Mouse (Mus musculus): ENCODE measurements around the gene Dyrk4. TPM values are rescaled to one million over a fixed set of nuclear protein-coding genes. Genes with fewer than 3 reads are reported as not detected.

The Dyrk4 gene
- total RNA-seq (2015) (0.17 TPM in 1 of 2 replicates, not detected in the other), total RNA-seq (2017) (0.88 TPM in 1 of 2 replicates, not detected in the other)

DNA sequence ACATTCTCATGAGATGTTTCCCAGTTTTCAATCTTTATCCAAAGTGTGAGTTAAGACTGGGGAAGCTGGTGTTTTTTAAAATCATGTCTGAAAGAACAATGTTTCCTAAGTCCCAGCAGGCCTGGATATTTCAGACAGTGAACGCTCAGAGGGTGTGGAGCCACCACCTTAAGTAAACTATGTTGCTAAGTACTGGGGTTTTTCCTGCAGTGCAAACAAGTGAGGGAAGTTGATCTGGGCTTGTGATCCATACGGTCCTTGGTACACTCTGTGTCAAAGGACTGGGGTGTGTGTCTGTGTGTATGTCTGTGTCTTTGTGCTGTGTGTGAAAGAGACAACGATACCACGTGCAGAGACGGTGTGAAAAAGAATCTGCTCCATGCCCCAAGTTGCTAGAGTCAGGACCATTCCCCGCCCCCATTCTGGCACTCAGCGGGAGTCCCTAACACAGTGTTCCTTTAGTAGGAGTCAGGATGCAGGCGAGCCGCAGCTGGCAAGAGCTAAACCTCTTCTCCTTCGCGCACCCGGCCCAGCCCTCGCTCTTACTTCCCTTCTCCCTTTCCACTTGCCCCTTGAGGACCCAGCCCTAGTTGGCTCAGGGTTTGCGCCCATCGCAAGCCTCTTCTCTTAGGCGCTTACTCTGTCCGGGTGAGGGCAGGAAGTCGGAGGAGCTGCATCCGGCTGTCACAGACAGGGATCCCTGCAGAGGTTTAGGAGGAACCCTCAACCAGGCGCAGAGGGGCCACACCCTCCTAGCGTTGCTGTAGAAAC, at the start of gene Dyrk4:
Gene Dyrk4, minus strand, starts transcription at position 729 of the 771 bp plus-strand sequence.
- ATAC-seq (replicated peaks; ENCODE audit: poor library complexity): peak; percentile 57

DNA sequence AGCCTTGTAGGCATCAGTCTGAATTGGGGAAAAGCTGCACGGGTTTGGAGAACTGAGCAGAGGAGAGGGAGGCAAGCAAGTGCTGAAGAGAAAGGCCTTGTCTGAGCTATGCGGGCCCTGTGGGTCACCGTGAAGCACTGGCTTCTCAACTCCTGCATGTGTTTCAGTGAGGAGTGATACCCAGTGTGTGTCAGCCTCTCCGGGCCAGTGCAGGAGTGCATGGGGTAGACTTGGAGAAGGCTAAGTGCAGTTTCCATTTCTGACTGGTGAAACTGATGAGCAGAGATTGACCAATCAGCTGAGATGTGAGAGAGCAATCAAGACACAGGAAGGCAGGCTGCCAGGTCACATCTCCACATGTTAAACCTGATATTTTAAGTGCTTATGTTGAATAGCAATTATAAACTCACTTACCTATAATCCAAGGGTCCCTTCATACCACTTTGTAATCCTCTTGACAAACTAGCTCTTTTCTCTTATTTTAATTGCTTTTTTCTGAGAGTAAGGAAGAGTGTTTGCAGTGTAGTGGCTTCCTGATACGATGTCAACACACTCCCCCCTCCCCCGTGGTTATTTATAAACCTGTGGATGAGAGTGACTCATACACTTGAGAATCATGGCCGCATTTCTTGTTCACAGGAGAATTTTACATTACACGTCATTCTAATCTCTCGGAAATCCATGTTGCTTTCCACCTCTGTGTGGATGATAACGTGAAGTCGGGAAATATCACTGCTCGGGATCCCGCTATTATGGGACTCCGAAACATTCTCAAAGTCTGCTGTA, 44.8 kb upstream of the Dyrk4 start:
- no peak for ATAC-seq (replicated peaks; ENCODE audit: poor library complexity)

DNA sequence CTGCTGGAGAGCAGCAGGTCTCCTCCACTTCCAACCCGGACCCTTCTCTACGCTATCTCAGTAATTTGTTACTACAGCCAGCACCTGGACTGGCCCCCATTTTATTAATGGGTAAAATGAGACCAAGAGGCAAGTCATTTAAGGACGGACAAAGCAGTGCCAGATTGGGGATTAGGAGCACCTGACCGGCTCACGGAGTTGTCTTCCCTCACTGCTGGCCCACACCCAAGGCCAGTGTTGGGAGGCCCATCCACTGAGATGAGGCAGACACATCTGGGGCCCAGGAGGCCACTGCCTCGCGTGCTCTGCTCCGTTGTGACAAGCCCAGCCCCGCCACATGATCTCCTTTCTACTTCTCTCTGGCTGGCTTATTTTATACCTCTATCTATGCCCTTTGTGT, 41.8 kb upstream of the Dyrk4 start:
- ATAC-seq (replicated peaks; ENCODE audit: poor library complexity): no peak

DNA sequence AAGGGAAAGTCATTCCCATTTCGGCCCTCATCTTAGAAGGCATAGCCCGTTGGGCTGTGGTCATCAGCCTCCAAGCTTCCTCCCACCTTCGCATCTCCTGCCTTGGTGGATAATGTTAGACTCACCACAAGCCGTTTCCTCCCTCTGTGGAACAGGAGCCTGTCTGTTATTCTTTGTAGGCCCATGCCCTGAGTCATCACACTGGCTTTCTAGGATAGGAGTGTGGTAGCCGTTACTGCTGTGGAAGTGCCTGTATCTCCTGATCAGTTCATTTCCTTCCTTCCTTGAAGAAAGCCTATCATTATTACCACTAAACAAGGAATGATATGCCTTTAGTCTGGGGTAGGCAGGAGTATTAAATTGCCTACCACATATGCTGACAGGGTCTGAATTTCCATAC, 41.1 kb upstream of the Dyrk4 start:
- no peak for ATAC-seq (replicated peaks; ENCODE audit: poor library complexity)

DNA sequence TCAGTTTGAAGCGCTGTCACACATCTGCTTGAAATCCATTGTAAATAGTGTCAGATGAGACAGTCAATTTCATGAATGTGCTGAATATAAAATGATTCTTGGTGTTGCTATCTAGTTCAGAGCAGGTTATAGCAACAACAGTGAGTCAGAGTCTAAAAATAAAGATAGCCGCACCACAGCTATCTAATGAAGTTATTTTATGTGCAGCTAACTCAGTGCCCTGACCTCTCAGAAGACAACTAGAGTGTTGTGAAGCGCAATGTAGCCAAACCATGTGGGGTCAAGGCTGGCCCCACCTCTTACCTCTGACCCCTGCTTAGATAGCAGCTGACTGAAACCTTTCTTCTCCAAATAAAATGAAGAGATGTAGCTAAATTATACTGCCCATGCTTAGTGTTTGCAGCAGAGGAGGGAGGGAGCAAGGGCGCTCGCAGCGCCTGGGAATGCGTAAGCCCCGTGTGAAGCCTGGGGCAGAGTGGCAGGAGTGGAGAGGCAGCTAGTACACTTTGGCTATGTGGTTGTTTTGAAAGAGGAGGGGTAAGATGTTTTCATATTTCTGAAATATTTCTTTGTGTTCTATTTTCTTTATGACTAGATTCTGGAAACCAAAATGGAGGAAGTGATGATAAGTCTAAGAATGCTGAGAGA, 39.9 kb upstream of the Dyrk4 start:
- no peak for ATAC-seq (replicated peaks; ENCODE audit: poor library complexity)

DNA sequence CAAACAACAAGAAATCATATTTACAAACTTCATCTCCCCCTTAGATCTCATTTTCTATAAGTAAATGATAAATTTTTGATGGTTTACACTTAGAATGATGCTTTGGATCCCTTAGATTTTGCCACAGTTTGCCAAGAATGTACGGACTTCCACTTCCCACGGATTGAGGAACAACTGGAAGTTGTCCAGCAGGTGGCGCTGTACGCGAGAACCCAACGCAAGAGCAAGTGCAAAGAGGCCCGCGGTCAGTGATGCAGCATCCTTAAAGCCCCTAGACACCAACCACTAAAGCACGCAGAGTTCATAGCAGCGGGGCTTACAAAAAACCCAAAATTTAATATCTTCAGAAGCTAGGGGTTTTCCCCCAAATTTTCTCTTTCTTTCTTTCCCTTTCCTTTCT, 34.1 kb upstream of the Dyrk4 start:
- ATAC-seq (replicated peaks; ENCODE audit: poor library complexity): peak; percentile 96

DNA sequence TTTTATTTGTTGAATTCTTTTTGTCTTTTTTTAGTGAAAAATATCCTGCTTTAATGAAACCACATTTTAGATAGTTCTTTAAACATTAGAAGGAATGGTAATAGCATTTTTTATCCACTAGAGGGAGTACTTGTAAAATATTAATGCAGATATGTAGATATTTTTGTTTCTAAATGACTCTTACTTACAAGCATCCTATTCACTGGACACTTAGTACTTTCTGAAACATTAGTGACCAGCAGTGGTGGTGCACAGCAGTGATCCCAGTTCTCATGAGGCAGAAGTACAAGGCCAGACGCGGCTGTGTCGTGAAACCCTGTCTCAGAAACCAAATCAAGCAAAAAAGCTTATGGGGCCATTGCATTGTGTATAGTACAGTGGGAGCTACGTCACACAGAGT, 26.7 kb upstream of the Dyrk4 start:
- ATAC-seq (replicated peaks; ENCODE audit: poor library complexity): 0 out of 2 replicates have a peak, but pooled peaks have one; percentile 44

DNA sequence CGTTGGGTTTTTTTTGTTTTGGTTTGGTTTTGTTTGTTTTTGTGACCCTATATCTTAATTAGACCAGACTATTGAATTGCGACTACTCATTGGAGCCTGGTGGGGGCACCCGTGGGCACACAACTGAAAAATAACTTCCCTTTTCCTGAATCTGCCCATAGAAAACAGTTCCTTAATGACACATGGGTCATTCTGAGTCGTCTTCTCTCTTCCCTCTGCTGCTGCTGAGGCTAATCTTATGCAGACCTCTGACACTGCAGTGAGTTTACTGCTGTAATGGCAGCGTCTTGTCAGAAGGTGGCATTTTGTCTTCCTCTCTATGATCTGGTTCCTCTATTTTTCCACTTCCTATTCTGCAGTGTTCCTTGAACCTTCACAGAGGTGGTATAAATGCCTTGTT, 18.8 kb upstream of the Dyrk4 start:
- peak; percentile 73 for ATAC-seq (replicated peaks; ENCODE audit: poor library complexity)

DNA sequence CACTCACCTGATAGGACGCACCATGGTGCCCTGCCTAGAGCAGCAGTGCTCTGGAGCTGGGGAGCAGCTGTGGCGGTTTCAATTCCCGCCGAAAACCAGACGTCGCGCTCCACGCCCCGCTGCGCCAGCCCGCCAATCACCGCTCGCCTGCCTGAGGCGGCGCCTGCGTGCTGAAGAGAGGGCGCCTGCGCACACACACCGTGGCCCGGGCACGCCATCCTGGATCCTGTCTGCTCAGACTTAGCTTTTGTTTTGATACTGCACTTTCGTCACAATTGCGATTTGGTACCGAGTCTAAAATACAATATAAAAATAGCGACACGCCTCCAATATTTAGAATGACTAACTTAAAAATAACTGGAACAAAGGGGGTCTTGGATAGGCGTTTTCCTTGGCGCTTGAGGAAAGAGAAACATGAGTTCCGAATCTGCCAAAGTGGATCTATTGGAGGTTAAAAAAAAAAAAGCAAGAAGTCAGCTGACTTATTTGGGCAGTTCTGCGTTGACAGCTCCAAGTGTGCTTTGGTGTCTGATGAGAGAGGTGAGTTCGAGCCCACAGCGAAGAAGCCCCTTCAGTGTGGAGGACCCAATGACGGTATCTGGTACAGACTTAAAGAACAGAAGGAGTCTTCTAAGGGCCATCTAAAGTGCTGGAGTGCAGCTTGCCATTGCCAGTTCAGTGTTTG, 18.0 kb upstream of the Dyrk4 start, which contains the start of the genes Rad51ap1 and D6Wsu163e:
Gene Rad51ap1, minus strand, starts transcription at position 101 of the 685 bp plus-strand sequence.
Gene D6Wsu163e, plus strand, starts transcription at position 476 of the 685 bp plus-strand sequence.
- peak; percentile 85 for ATAC-seq (replicated peaks; ENCODE audit: poor library complexity)

DNA sequence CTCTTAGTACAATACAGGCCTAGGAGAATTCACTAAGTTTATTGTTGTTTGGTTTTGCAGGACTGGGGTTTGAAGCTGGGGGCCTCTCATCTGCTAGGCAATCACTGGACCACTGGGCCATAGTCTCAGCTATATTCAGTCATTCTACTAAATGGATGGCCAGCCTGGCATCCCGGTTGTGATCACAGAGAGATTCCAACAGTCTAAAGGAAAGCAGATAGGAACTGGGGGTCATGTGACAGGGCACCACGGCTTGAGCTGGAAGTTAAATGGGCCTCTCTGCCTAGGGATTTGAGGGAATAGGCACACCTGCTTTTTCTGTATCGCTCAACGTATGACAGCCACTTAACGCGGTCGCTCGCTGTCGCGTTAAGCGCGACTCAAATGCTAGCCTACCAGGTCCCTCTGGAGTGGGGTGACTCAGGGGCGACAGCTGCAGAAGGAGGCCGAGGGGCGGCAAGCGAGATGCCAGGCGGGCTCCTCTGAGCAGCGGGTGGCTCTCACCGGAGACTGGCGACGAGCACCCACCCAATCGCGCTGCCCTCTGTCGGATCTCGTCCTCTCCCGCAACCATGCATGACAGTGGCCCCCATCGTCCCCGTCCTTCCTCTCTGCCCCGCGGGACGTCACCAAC, 17.3 kb upstream of the Dyrk4 start:
- no peak for ATAC-seq (replicated peaks; ENCODE audit: poor library complexity)

DNA sequence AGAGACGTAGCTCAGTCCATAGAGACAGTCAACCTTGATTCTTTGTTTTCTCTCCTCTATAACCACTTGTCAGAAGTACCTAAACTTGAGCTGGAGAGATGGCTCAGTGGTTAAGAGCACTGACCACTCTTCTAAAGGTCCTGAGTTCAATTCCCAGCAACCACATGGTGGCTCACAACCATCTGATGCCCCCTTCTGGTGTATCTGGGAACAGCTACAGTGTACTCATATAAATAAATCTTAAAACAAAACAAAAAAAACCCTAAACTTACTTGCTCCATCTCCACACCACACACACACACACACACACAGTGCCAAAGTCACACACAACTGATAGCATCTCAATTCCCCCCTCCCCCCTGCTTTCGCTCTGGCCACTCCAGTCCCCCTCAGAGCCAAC, 16.4 kb upstream of the Dyrk4 start:
- no peak for ATAC-seq (replicated peaks; ENCODE audit: poor library complexity)

DNA sequence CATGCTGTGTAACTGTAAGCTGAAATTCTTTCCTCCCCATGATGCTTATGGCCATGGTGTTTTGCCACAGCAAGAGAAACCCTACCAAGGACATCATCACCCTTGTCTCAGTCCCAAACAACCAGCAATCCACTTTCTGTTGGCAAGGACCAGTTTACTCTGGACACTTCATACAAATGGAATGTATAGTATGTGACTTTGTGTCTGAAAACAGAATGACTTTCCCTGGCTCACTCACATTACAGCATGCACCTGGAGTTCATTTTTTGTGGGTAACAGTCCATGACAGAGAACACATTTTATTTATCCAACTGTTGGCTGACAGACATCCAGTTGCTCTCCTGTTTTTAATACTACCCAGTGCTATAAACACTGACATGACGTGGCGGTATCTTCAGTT, 11.3 kb upstream of the Dyrk4 start:
- no peak for ATAC-seq (replicated peaks; ENCODE audit: poor library complexity)

DNA sequence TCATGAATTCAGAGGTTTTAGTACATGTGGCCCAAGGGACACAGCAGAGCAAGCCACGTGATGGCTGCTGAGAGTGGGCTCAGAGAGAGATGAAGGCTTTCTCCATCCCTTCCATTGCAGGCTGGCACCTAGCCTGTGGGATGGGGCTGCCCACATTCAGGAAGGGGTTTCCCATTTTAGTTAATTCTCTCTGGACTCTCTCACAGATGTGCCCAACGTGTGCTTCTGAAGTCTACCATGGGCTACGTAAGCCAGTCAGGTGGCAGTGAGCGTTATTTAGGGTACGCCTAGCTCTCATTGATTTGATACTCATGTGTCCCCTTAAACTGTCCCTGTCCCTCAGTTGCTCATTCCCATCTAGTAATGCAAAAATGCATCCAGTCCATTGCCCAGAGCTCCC, 6.7 kb downstream of the Dyrk4 start:
- no peak for ATAC-seq (replicated peaks; ENCODE audit: poor library complexity)

DNA sequence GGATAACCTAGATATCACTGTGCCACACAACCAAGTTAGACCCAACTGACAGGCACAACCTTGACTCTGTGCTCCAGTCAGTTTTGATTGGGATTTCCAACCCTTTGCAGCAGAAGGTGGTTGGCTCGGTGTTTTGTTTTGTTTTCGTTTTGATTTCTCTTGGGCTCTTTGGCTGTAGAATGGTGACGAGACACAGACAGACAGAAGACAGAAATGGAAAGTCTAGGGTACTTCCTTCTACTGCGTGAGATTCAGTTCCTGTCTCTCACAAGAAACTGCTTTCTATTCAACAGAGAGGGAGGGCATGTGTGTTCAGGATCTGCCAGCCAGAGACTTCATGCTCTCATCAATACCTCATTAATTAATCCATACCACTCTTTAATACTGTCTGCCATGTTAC, 10.9 kb downstream of the Dyrk4 start:
- peak; percentile 46 for ATAC-seq (replicated peaks; ENCODE audit: poor library complexity)

DNA sequence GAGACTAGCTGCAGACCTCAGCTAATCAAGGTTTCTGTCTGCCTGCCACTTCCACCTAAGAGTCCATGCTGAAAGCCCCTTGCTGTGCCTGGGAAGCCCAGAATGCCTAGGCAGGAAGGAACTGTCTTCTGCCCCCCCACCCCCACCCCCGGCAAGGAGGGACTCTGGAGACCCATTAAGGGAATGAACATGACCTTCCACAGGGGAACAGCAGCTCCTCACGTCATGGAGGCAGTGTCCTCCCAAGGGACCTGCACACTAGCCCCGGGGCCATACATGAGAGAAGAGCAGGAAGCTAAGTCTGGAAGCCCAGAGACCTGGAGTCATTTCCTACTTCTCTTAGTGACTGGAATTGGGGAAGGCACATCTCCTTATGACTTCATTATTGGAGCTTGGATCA, 13.8 kb downstream of the Dyrk4 start:
- ATAC-seq (replicated peaks; ENCODE audit: poor library complexity): no peak

DNA sequence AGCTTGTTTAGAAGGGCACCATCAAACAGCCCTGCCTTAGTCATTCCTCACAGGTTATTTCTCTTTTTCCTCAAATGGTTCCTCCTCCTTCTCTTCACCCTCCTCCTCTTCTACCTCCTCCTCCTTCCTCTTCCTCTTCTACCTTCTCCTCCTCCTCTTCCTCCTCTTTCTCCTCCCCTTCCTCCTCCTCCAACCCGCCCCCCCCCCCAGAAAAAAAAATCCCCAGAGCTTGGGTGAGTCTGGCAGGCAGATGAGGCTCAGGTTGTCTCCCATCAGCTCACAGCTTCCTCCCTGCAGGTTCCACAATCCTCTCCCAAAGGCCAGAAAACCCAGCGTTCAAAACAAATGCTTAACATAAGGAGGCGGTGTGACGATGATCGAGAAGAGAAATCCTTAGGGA, 14.3 kb downstream of the Dyrk4 start:
- ATAC-seq (replicated peaks; ENCODE audit: poor library complexity): no peak

DNA sequence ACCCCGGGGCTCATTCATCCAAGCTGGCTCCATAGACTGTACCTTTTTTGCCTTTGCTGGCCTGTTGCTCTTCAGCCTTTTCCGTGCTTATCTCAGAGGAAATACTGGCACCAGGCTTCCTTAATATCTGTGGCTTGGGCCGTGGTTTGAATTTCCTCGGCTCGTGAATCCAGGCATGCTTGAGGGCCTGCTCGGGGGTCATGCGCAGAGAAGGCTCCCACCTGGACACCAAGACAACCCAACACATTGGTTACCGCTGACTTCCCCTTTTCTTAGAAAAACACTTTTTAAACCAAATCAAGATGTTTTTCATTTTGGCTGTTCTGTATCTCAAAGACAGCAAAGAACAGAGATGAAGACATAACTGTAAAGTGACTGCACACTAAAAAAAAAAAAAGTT, 44.5 kb downstream of the Dyrk4 start:
- ATAC-seq (replicated peaks; ENCODE audit: poor library complexity): peak; percentile 44

DNA sequence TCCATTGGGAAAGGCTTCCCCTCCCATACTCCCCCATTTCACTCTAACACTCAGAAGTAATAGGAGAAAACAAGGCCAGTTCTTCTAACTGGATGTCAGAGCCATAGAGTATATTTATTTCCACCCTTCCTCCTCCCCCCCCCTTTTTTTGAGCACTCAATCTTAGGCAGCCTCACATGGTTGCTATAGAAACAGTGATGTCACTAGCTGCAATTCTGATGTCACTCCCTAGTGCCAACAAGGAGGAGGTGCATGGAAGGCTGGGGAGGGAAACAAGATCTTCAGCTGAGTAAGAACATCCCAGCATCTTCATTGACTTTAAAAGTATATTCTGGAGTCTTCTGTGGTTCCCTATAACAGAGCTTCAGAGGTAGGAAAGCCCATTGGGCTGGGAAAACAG, 68.8 kb downstream of the Dyrk4 start, which contains the start of gene Akap3:
Gene Akap3, plus strand, starts transcription at position 218 of the 400 bp plus-strand sequence.
- ATAC-seq (replicated peaks; ENCODE audit: poor library complexity): no peak

DNA sequence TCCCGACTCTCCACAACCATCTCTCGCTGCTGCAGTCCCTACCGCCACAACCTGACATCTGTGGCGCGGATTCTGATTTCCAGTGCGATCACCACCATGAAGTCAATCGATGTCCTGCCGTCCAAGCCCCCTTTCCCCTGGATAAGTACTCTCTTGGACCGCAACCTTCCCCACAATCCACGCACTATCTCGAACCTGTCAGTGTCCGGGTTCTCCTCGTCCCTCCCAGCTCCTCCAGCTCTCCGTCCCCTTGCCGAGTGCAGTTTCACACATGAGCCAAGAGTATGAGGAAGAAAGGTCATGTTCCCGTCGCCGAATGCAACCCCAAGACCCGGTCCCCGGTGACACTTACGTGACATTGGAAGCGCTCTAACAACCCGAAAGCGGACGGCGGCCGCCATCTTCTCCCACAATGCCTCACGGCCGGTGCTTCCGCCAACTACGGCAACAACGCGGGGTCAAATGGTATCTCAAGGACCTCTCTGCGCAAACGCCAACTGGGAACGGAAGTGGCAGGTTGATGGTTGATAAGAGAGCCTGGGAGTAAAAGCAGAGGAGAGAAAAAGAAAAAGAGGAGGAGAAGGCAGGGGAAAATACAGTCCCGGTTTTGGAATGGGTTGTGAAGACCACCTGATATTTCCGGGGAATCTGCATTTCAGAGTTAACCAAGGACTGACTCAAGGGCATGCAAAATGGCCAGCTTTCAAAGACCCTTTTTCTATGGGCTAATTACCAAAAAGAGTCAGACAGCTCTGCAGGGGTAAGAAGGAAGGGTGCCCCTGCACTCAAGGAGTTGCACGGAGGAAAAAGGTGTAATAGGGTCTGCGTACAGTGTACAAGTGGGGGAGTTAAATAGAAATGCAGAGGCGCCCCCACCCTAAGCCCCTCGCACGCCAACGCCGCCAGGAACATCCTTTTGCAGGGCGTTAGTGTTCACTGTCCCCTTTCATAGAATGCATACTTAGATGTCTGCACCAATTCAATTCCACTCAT, 72.6 kb downstream of the Dyrk4 start, which contains the start of gene Ndufa9:
Gene Ndufa9, minus strand, starts transcription at position 425 of the 993 bp plus-strand sequence.
- ATAC-seq (replicated peaks; ENCODE audit: poor library complexity): peak; percentile 99

Data from megakaryocyte progenitor cell, adult 5-6 weeks (primary cell).